34 mouse cellular contexts compared by ENCODE assay signal in genomic region chr1:36112665-36113064, GRCm38 (mm10).
"Had no signal": no experiment of that assay in that cellular context is flagged by ENCODE, and none has a peak within 500 bp of the region (broad histone marks: within the 10 kb centered on the region; RNA-seq: fewer than 3 reads in every experiment).

No protein-coding gene starts in this region.

- H3K9me3 ChIP-seq: heart, embryonic 10.5 days; heart, embryonic 12.5 days; heart, embryonic 13.5 days; heart, embryonic 15.5 days; hindbrain, embryonic 10.5 days; hindbrain, embryonic 12.5 days; hindbrain, embryonic 13.5 days; hindbrain, embryonic 15.5 days; intestine, embryonic 15.5 days had no signal

- H3K27ac ChIP-seq: heart, embryonic 10.5 days; heart, embryonic 13.5 days; heart, embryonic 15.5 days; hindbrain, embryonic 10.5 days; hindbrain, embryonic 12.5 days; hindbrain, embryonic 13.5 days; hindbrain, embryonic 14.5 days; hindbrain, embryonic 15.5 days; hindbrain, postnatal 0 days; intestine, embryonic 15.5 days; kidney, postnatal 0 days; layer of hippocampus, adult 2 months; left cerebral cortex, adult 2 months had no signal

- DNase-seq: heart, postnatal 10 days; heart, postnatal 14 days; heart, postnatal 36 days; heart, postnatal 4 days; kidney, adult 18-20 months; kidney, adult 2 months; kidney, adult 8-10 months; kidney, adult 9 months; kidney, postnatal 10 days; kidney, postnatal 14 days; kidney, postnatal 25 days; kidney, postnatal 36 days; kidney, postnatal 4 days; layer of hippocampus, adult 9-11 months; layer of hippocampus, postnatal 36 days had no signal

- ATAC-seq: hindbrain, embryonic 16.5 days; hindbrain, postnatal 0 days; inflammation-experienced regulatory T-cells, adult 6 months; intestine, embryonic 15.5 days; intestine, embryonic 16.5 days; intestine, postnatal 0 days had no signal

- H3K4me2 ChIP-seq: heart, embryonic 11.5 days; heart, embryonic 12.5 days; heart, embryonic 13.5 days; heart, embryonic 15.5 days; hindbrain, embryonic 12.5 days; hindbrain, embryonic 13.5 days; hindbrain, embryonic 14.5 days; hindbrain, embryonic 15.5 days; intestine, embryonic 15.5 days had no signal

- H3K27me3 ChIP-seq: heart, embryonic 12.5 days; heart, embryonic 13.5 days; heart, embryonic 15.5 days; hindbrain, embryonic 12.5 days; hindbrain, embryonic 13.5 days; hindbrain, embryonic 15.5 days; intestine, embryonic 15.5 days had no signal

- H3K4me1 ChIP-seq: heart, embryonic 15.5 days; hindbrain, embryonic 12.5 days; hindbrain, embryonic 13.5 days; hindbrain, embryonic 15.5 days; intestine, embryonic 15.5 days had no signal

- H3K9ac ChIP-seq: heart, embryonic 12.5 days; heart, embryonic 13.5 days; heart, embryonic 15.5 days; hindbrain, embryonic 12.5 days; hindbrain, embryonic 13.5 days; hindbrain, embryonic 14.5 days; hindbrain, embryonic 15.5 days; intestine, embryonic 15.5 days had no signal

- H3K4me3 ChIP-seq: heart, embryonic 10.5 days; heart, embryonic 12.5 days; heart, embryonic 13.5 days; heart, embryonic 15.5 days; hindbrain, embryonic 10.5 days; hindbrain, embryonic 12.5 days; hindbrain, embryonic 13.5 days; hindbrain, embryonic 15.5 days; intestine, embryonic 15.5 days; layer of hippocampus, adult 2 months; left cerebral cortex, adult 2 months had no signal

- H3K36me3 ChIP-seq: heart, embryonic 10.5 days; heart, embryonic 12.5 days; heart, embryonic 13.5 days; heart, embryonic 15.5 days; hindbrain, embryonic 10.5 days; hindbrain, embryonic 12.5 days; hindbrain, embryonic 13.5 days; hindbrain, embryonic 15.5 days; intestine, embryonic 15.5 days had no signal
